Mouse (Mus musculus) forebrain, embryonic 14.5 days (tissue): ENCODE results near the gene Cdk17. TPM values are rescaled to one million over a fixed set of nuclear protein-coding genes. Genes with fewer than 3 reads are reported as not detected.

ENCODE experiments used
- ATAC-seq: fragments of 200-750 bp; cut with Nextera tagmentation; 2 replicates; pipeline ENCODE4 v1.8.0; 2017; ENCODE audit warnings: mild to moderate bottlenecking, moderate library complexity
- DNase-seq: peaks from one replicate; pipeline ENCODE4 v3.0.0-alpha.2; 2015; ENCODE audit warnings: low spot score
- H3K27ac ChIP-seq: fragments of 300-500 bp; sonication (generic); 2 replicates; pipeline ENCODE4 v1.5.1; 2014; ENCODE audit warnings: low read depth, mild to moderate bottlenecking, control low read depth, low read length, moderate library complexity
- H3K27me3 ChIP-seq: fragments of 300-500 bp; sonication (generic); replicated peaks from 2 replicates; pipeline ENCODE4 v1.6.1; 2014; ENCODE audit warnings: low read length, control low read depth, mixed read lengths; ENCODE audit not compliant: control insufficient read depth, insufficient read depth
- H3K36me3 ChIP-seq: fragments of 300-500 bp; sonication (generic); 2 replicates; pipeline ENCODE4 v1.6.1; 2014; ENCODE audit warnings: low read length, control low read depth; ENCODE audit not compliant: control insufficient read depth, insufficient read depth
- H3K4me1 ChIP-seq: fragments of 300-500 bp; sonication (generic); 2 replicates; pipeline ENCODE4 v1.6.1; 2014; ENCODE audit warnings: antibody characterized with exemption, low read length, control low read depth; ENCODE audit not compliant: control insufficient read depth, insufficient read depth
- H3K4me2 ChIP-seq: fragments of 300-500 bp; sonication (generic); 2 replicates; pipeline ENCODE4 v1.6.1; 2014; ENCODE audit warnings: mild to moderate bottlenecking, control low read depth, low read length
- H3K4me3 ChIP-seq: fragments of 300-500 bp; sonication (generic); 2 replicates; pipeline ENCODE4 v1.5.1; 2014; ENCODE audit warnings: low read depth, low read length, control low read depth
- H3K9ac ChIP-seq: fragments of 300-500 bp; sonication (generic); 2 replicates; pipeline ENCODE4 v1.6.1; 2014; ENCODE audit warnings: mild to moderate bottlenecking, low read length, control low read depth, moderate library complexity
- H3K9me3 ChIP-seq: fragments of 300-500 bp; sonication (generic); replicated peaks from 2 replicates; pipeline ENCODE4 v1.6.1; 2016; ENCODE audit warnings: low read length, control low read depth, mixed read lengths; ENCODE audit not compliant: control insufficient read depth
- WGBS: fragments of 180-500 bp; shearing (Covaris S2); extraction: QIAGEN DNeasy Blood & Tissue Kit; methylation state at CpG from one replicate; pipeline ENCODE4 v1.1.7; 2014; 5-methylcytosine and 5-hydroxymethylcytosine counted together
- polyA plus RNA-seq: library from polyadenylated mRNA; unstranded; fragments of >200 nt; fragmentation: Nextera tagmentation; extraction: Ambion mirVana; gene quantifications from 2 replicates; pipeline ENCODE4 v1.2.1, GENCODE M21; 2014

Gene Cdk17
- polyA plus RNA-seq, 1 experiment from 2014 or later, result 52.5 TPM

DNA sequence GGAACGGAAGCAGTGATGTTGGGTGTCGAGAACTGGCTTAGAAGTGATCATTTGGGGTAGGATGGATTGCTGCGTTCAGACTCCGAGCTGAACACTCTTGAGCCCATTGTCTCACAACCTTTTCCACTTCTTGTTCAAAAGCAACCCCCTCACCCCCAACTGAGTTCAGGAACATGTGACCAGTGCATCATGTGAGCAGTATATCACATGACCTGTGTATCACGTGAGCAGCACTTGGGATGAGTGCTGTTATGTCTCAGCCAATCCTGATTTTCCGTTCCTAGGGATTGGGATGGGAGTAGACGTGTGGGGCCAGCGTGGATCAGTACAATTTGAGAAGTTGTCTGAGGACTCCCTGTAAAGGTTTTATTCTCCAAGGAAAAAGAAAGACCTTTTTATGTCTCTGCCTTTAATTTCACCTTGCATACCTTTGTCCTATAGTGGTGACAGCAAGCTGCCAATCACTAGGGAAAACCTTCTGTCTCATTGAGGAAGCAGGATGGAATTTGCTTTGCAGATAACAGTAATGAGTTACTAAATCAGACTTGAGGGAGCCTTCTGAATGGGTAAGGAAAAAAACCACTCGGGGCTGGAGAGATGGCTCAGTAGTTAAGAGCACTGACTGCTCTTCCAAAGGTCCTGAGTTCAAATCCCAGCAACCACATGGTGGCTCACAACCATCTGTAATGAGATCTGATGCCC, 28.7 kb upstream of the Cdk17 start:
- H3K4me1 ChIP-seq, result 0 out of 2 replicates have a peak, but pooled peaks cover 3% of the 10 kb centered on the region
- H3K36me3 ChIP-seq, result no peaks in the 10 kb centered on the region
- no peak overlapping the region for H3K4me3 ChIP-seq
- DNase-seq, result no peak
- H3K27ac ChIP-seq, result no peak overlapping the region
- no peak for ATAC-seq
- WGBS, result 92% methylated on average over 9 of the region's 9 CpGs
- H3K9me3 ChIP-seq, result no peaks in the 10 kb centered on the region
- H3K27me3 ChIP-seq, result no peaks in the 10 kb centered on the region
- no peak overlapping the region for H3K9ac ChIP-seq
- no peak overlapping the region for H3K4me2 ChIP-seq

DNA sequence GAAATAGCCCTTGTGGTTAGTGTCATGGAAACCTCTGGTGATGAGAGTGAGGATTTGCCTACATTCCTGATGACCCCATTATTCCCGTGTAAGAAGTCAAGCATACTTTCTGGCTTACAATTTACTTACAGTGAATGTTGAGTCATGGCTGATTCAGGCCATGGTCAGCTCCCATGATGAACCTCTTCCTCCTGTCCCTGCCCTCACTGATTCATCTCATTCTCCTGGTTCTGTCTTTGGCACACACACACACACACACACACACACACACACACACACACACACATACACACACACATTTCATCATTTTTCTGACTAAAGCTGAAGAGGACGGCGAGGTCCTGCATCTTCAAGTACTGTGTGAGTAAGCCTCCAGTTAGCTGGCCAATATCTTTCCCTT, 21.9 kb upstream of the Cdk17 start:
- DNase-seq, result no peak
- H3K4me3 ChIP-seq, result no peak overlapping the region
- H3K27me3 ChIP-seq, result no peaks in the 10 kb centered on the region
- H3K9me3 ChIP-seq, result no peaks in the 10 kb centered on the region
- no peak overlapping the region for H3K27ac ChIP-seq
- no peaks in the 10 kb centered on the region for H3K36me3 ChIP-seq
- WGBS, result 91% methylated on average over 3 of the region's 3 CpGs
- H3K4me2 ChIP-seq, result no peak overlapping the region
- H3K4me1 ChIP-seq, result peaks cover 2% of the 10 kb centered on the region; the same call in 1 of the 2 replicates
- H3K9ac ChIP-seq, result no peak overlapping the region
- no peak for ATAC-seq

DNA sequence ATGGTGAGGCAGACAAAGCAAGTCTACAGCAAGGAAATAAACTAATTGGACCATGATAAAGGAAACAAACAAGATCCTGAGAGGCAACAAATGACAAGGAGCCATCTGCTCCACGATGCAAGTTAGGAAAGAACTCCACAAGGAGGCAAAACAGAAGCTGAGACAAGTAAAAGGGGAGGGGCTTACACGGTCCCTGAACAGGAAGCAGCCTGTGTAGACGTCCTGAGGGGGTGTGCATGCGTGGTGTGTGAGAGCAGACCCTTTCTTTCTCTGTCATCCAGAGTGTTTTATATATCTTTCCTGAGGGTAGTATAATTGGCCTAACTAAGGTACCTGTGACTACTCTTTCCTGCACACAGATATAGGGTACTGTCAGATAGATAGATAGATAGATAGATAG, 19.9 kb upstream of the Cdk17 start:
- no peaks in the 10 kb centered on the region for H3K9me3 ChIP-seq
- DNase-seq (no peak), ATAC-seq (no peak)
- H3K4me2 ChIP-seq, result no peak overlapping the region
- no peaks in the 10 kb centered on the region for H3K36me3 ChIP-seq
- WGBS, result 64% methylated on average over 4 of the region's 4 CpGs
- peaks cover 3% of the 10 kb centered on the region; the same call in 1 of the 2 replicates for H3K4me1 ChIP-seq
- H3K4me3 ChIP-seq, result no peak overlapping the region
- H3K27me3 ChIP-seq, result no peaks in the 10 kb centered on the region
- H3K9ac ChIP-seq, result no peak overlapping the region
- no peak overlapping the region for H3K27ac ChIP-seq

DNA sequence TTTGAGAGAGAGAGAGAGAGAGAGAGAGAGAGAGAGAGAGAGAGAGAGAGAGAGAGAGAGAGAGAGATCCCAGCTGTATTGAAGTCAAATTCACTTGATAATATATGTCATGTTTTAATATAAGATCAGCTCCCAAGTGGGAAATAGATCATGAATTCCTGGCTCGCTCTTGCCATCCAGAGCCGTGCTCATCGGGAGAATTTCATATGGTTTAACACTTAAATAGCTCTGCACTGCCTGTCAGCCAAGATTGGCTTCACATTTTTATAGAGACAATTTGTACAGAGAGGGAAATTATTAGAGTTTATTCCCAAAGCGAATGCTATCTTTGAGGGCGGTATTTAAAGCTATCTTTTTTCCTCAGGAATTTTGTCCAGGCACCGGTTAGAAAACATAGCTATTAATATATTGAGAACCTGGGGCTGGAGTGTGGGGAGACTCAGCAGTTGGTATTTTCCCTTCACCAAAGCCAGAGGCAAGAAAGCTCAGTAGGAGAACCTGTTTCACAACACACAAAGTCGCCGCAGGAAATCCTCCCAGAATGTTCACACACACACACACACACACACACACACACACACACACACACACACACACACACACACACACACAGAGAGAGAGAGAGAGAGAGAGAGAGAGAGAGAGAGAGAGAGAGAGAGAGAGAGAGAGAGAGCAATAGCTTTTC, 17.9 kb upstream of the Cdk17 start:
- Histone ChIP-seq H3K36me3 (no peaks in the 10 kb centered on the region), H3K9ac (no peak overlapping the region), H3K27ac (no peak overlapping the region), H3K4me1 (peaks cover 3% of the 10 kb centered on the region; the same call in 1 of the 2 replicates), H3K4me2 (no peak overlapping the region; the same call in 1 of the 2 replicates), H3K4me3 (no peak overlapping the region), H3K9me3 (no peaks in the 10 kb centered on the region), H3K27me3 (no peaks in the 10 kb centered on the region)
- ATAC-seq (no peak), DNase-seq (peak; percentile 52)
- 50% methylated on average over 8 of the region's 8 CpGs for WGBS

DNA sequence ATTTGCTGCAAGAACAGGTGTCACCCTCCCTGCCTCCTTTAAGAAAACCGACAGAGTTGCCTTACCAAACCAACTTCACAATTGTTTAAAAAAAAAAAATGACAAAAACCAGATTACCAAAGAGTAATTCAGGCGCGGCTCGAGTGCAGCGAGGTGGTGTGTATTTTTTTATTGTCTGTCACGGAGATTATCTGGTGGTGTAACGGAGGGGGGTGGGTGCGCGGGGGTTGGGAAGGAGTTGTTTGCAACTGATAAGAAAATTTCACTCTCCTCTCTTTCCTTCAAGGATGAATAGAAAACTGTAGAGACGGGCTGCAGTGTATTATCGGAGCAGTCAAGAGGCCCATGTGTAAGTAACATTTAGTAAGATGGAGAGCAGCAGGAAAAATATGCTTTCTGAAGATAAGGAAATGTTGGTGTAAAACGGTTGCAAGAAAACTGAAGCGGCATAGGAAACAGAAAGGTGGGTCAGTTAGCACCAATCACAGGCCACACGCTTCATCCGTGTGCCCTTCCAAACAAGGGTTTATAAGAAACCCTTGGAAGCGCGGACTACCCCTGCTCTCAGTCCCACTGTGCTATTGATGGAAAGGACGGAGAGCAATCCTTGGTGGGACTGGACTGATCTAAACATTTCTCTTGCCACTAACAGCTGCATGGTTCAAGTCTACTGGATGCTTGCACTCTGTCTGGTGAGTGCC, 17.2 kb upstream of the Cdk17 start:
- ATAC-seq (no peak), DNase-seq (no peak)
- Histone ChIP-seq H3K9ac (no peak overlapping the region), H3K27me3 (no peaks in the 10 kb centered on the region), H3K9me3 (no peaks in the 10 kb centered on the region), H3K4me1 (peaks cover 3% of the 10 kb centered on the region; the same call in 1 of the 2 replicates), H3K4me3 (no peak overlapping the region), H3K36me3 (no peaks in the 10 kb centered on the region), H3K4me2 (no peak overlapping the region; the same call in 1 of the 2 replicates), H3K27ac (no peak overlapping the region)
- 38% methylated on average over 18 of the region's 18 CpGs for WGBS

DNA sequence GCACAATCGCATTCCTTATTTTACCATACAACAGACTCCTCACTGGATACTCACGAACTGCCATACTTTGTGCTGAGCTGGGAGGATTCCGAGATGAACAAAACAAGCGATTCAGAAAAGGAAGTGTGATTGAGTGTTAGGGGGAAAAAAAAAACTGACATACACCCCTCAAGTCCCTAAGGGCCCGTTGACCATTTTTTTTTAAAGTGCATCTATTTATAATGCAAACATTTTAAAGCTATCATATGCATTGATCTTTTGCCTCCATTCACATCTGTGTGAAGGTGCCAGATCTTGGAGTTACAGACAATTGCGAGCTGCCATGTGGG, 16.7 kb upstream of the Cdk17 start:
- H3K4me1 ChIP-seq, result peaks cover 3% of the 10 kb centered on the region; the same call in 1 of the 2 replicates
- DNase-seq, result no peak
- no peaks in the 10 kb centered on the region for H3K36me3 ChIP-seq
- H3K9me3 ChIP-seq, result no peaks in the 10 kb centered on the region
- 81% methylated on average over 6 of the region's 6 CpGs for WGBS
- ATAC-seq, result no peak
- H3K9ac ChIP-seq, result no peak overlapping the region
- H3K4me3 ChIP-seq, result no peak overlapping the region
- no peak overlapping the region for H3K4me2 ChIP-seq
- no peak overlapping the region for H3K27ac ChIP-seq
- H3K27me3 ChIP-seq, result no peaks in the 10 kb centered on the region

DNA sequence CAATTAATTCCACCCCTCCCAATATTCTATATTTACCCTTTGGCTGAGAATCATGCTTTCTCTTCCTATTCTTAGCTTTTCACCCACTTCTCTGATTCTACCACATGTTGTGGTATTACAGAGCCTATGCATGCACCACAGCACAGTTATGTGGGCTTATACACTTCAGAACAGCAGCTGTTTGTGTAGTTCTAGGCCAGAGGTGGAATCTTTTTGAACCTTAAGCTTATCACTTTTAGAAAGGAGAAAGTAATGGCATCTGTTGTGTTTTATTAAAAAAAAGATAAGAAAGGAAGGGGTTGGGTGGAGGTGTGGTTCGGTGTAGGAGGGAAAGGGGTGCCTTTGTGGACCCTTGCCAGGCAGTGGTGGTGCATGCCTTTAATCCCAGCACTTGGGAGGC, 16.1 kb upstream of the Cdk17 start:
- DNase-seq, result no peak
- Histone ChIP-seq H3K4me1 (peaks cover 3% of the 10 kb centered on the region; the same call in 1 of the 2 replicates), H3K9me3 (no peaks in the 10 kb centered on the region), H3K4me2 (no peak overlapping the region), H3K27ac (no peak overlapping the region), H3K9ac (no peak overlapping the region), H3K27me3 (no peaks in the 10 kb centered on the region), H3K4me3 (no peak overlapping the region), H3K36me3 (no peaks in the 10 kb centered on the region)
- WGBS, result 69% methylated on average over 1 of the region's 1 CpGs
- ATAC-seq, result no peak

DNA sequence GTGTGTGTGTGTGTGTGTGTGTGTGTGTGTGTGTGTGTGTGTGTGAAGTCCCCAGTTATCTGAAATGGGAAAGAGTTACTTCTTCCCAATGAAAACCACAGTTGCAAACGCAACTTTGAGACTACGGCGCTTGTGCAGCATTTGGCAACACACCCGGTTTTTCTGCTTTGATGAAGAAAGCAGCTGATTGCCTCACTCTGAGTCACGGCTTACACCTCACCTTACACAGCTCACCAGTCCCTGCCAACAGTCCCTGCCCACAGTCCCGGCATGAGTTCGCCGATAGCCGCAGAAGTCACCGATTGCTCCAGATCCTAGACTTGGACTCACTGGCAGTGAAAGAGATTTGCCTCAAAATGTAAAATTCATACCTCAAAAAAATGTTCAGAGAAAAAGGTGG, 15.6 kb upstream of the Cdk17 start:
- 75% methylated on average over 10 of the region's 10 CpGs for WGBS
- Histone ChIP-seq H3K27ac (no peak overlapping the region), H3K9ac (no peak overlapping the region), H3K27me3 (no peaks in the 10 kb centered on the region), H3K4me2 (no peak overlapping the region), H3K9me3 (no peaks in the 10 kb centered on the region), H3K4me1 (peaks cover 3% of the 10 kb centered on the region; the same call in 1 of the 2 replicates), H3K4me3 (no peak overlapping the region), H3K36me3 (no peaks in the 10 kb centered on the region)
- ATAC-seq, result no peak
- DNase-seq, result no peak

DNA sequence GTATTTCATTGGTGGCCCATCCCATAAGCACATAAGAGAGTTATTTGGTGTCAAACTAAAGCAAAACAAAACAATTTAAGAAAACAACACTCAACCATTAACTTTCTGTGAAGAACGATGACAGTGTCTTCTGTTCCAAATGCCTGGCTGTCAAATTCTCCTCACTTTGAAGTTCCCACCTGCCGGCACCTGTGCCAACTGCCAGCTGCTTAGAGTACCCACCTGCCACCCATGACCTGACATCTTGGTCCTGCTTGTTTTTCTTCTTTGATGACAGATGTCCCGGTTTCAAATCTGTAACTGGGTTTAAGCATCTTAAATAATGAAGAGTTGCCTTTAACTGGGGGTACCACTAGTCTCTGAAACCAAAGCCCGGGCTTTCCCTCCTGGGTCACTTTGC, 14.1 kb upstream of the Cdk17 start:
- no peak for ATAC-seq
- no peak overlapping the region for H3K4me2 ChIP-seq
- H3K36me3 ChIP-seq, result no peaks in the 10 kb centered on the region
- peaks cover 3% of the 10 kb centered on the region; the same call in 1 of the 2 replicates for H3K4me1 ChIP-seq
- 89% methylated on average over 4 of the region's 4 CpGs for WGBS
- no peaks in the 10 kb centered on the region for H3K9me3 ChIP-seq
- no peak for DNase-seq
- no peak overlapping the region for H3K9ac ChIP-seq
- H3K4me3 ChIP-seq, result no peak overlapping the region
- no peak overlapping the region for H3K27ac ChIP-seq
- H3K27me3 ChIP-seq, result no peaks in the 10 kb centered on the region
